Mouse (Mus musculus): Measurements from ENCODE around the gene Cd300lb. TPM values are rescaled to one million over a fixed set of nuclear protein-coding genes. Genes with fewer than 3 reads are reported as not detected.

The Cd300lb gene
- total RNA-seq, 2 experiments from 2014 or later, result 0.33 to 0.37 TPM

- intact Hi-C loops (cut with DNase I), result no loop called here
- no peak for DNase-seq
These were observed 49.6 kb downstream of the Cd300lb start for GRCm38 (mm10) chr11:114884380-114885100.

DNA sequence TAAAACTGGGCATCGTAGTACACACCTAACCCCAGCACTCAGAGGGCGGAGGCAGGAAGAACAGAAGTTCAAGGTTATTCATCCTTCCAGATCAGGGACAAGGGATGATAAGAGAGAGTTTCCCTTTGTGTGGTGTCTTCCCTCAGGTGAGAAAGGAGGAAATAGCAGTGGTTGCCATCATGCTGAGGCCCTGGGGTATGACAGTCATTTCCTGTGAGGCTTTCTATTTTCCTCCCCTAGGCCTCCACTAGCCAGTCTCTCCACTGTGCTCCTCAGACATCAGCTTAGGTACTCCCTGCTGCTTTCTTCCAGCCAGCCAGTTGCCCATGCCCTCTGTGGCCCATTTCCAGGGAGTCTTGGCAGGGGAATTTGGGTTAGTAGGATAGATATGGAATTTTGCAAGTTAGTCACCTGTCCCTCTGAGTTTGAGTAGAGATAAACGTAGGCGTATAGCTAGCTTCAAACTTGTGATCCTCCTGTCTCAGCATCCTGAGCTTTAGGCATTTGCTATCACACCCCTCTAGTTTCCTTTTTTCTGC is 50.9 kb downstream of the Cd300lb start:
- intact Hi-C loops (cut with DNase I), result no loop called here
- no peak for DNase-seq

DNA sequence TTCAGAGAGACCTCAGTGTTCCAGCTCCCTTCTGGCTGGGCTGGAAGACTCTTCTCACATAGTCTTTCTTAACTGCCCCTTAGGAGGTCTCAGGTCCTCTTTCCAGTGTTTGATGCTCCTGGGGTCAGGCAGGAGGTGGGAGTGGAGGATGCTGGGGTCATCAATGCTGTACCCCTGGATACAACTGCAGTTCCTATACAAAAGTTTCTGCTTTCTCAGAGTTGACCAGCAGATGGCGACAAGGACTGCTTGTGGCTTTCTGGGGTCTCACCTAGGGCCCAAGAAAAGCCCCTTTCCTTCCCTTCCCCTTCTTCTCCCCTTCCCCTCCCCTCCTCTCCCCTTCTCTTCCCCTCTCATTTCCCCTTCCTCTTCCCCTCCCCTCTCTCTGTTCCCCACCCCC is 53.6 kb downstream of the Cd300lb start:
- no peak for DNase-seq
- intact Hi-C loops (cut with DNase I), result no loop called here

GRCm38 (mm10) chr11:114880185-114880584 is 54.0 kb downstream of the Cd300lb start:
- intact Hi-C loops (cut with DNase I), result no loop called here
- no peak for DNase-seq

GRCm38 (mm10) chr11:114879666-114880065 is 54.5 kb downstream of the Cd300lb start:
- DNase-seq, result no peak
- intact Hi-C loops (cut with DNase I), result no loop called here

DNA sequence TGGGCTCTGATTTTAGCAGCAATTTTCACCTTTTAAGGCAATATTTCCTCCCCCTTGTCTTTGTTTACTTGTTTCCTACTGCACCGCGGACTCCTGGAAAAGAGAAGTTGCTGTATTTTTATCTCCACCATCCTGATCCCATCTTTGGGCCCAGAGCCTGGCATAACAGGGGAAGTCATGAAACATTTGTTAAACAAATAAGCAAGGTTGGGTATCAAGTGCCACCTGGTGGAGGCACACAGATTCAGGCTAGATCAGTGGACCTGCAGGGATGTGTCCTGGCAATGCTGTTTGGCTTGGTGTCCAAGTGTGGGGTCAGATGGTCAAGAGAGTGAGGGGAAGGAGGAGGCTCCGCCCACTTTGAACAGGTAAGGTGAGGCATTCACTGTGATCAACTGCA is 57.0 kb downstream of the Cd300lb start:
- peak in 1 of 2 experiments; percentile 36 for DNase-seq
- intact Hi-C loops (cut with DNase I), result loop anchor here (1.0 kb wide), 1 partner anchor 64 kb away; no protein-coding TSS in a partner anchor

DNA sequence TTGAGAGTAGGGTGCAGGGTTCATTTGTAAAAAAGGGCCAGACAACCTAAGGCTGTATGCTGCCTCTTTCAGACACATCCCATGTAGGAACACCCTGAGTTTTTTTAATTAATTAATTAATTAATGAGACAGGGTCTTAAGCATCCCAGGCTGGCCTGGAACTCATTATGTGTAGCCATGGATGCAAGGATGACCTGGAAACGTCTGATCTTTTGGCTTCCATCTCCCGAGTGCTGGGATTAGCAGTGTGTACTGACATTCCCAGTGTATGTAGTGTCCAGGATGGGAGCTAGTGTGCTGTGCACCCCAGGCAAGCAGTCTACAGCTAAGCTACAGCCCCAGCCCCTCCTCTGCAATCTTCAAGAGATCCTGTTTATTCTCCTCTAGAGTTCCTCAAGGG is 57.6 kb downstream of the Cd300lb start:
- DNase-seq, result no peak
- intact Hi-C loops (cut with DNase I), result loop anchor here (1.0 kb wide), 1 partner anchor 63 kb away; no protein-coding TSS in a partner anchor

DNA sequence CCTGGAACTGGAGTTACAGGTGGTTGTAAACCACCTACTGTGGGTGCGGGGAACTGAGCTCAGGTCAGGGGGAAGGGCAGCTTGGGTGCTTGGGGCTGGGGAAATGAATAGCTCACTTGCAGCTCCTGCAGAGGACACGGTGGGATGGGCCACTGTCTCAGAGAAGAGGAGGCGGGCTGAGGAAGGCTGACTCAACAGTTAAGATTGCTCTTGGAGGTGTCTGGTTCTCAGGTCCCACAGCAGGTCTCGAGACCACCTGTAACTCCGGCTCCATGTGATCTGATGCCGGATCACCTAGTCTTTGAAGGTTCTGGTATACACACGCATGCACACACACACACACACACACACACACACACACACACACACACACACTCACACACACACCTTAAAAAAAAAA is 58.0 kb downstream of the Cd300lb start:
- DNase-seq, result no peak
- intact Hi-C loops (cut with DNase I), result no loop called here

DNA sequence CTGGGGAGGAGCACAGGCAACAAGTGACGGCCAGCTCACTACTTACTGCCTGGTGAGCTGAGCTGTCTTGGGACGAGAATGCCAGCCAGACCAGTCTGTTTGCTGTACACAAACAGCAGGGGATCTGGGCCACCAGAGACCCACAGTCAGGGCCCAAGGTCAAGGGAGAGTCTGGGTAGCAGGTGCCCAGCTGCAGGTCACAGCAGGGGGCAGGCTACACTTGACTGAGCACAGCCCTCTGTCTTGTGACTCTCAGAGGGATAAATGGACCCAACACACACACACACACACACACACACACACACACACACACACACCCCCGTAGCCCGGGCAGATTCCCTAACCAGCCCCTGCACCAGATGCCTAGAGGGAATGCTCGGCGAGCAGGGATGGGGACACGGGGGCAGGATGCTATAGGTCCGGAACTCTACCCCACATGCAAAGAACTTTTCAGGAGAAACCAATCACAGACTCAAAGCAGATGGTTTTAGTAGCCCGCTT is 58.8 kb downstream of the Cd300lb start:
- intact Hi-C loops (cut with DNase I), result no loop called here
- DNase-seq, result no peak

DNA sequence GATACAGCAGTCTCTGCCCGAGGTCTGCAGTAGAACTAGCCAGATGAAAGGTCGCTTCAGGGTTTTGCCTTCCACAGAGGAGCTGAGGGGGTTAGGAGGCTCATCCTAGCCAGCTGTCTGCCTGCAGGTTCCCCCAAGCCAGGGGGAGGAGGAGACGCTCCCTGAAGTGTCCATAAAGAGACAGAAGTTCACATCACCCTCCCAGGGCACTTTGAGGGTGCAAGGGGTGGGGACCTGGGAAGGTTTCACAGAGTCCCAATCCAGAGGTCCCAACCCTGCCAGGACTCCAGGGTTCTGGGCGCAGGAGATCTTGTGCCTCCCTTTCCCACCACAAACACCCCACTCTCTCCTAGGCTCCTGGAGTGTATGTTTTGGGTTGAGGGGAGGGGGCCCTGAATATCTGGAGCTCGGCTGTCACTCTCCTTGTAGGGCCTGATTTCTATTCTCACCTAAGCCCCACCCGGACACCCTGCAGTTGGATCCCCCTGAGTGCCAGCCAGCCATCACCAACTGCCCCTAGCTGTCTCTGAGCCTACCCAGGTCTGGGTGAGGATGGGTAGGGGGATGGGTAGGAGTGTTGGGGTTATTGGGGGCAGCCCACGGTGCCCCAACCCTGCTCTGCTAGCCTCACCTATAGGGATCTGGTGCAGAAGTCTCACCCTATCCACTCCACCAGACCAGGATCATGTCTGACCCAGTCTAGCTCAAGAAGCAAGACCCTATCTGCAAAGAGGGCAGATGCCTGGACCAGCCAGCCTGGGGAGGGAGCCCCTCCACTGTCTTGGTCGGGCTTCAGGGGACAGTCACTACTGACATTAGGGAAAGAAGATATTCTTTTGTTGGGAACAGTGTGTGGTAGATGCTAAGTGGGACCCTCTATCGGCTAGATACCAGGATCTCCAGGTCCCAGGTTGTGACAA is 59.7 kb downstream of the Cd300lb start:
- intact Hi-C loops (cut with DNase I), result no loop called here
- DNase-seq, result no peak

- no peak for DNase-seq
- intact Hi-C loops (cut with DNase I), result no loop called here
These were observed 61.0 kb downstream of the Cd300lb start for GRCm38 (mm10) chr11:114873022-114873817.

Other genes starting within 250 kb of the Cd300lb start
- under 1 TPM; 0.07 to 0.33 TPM for gene Dnaic2, start 207.0 kb downstream of the Cd300lb start, total RNA-seq (2021)
- gene Kif19a, start 169.0 kb downstream of the Cd300lb start, total RNA-seq (2021), result 1 to 10 TPM; 1.3 TPM
- under 1 TPM in 1 of 2 experiments, not detected in 1; 0.28 TPM for gene Btbd17, start 138.4 kb downstream of the Cd300lb start, total RNA-seq (2021)
- gene Gpr142, start 135.5 kb downstream of the Cd300lb start, total RNA-seq (2021), result not detected
- gene Gprc5c, start 83.2 kb downstream of the Cd300lb start, total RNA-seq (2021), result 10 to 100 TPM; 35.5 to 44.1 TPM
- gene Cd300a, start 44.3 kb downstream of the Cd300lb start, total RNA-seq (2021), result under 1 TPM; 0.36 to 0.37 TPM
- not detected for gene Cd300c, start 34.8 kb upstream of the Cd300lb start, total RNA-seq (2021)
- under 1 TPM; 0.15 to 0.18 TPM for gene Cd300ld, start 55.5 kb upstream of the Cd300lb start, total RNA-seq (2021)
- gene Cd300c2, start 67.5 kb upstream of the Cd300lb start, total RNA-seq (2021), result under 1 TPM in 1 of 2 experiments, not detected in 1; 0.94 TPM
- not detected for gene Cd300ld2, start 81.8 kb upstream of the Cd300lb start, total RNA-seq (2021)
- gene Cd300ld4, start 92.6 kb upstream of the Cd300lb start, total RNA-seq (2021), result under 1 TPM in 1 of 2 experiments, not detected in 1; 0.35 TPM
- gene Cd300ld5, start 103.4 kb upstream of the Cd300lb start, total RNA-seq (2021), result 1 to 10 TPM in 1 of 2 experiments, not detected in 1; 2.4 TPM
- gene Cd300ld3, start 114.0 kb upstream of the Cd300lb start, total RNA-seq (2021), result 1 to 10 TPM; 1.2 to 2.7 TPM
- not detected for gene Cd300e, start 127.8 kb upstream of the Cd300lb start, total RNA-seq (2021)
- under 1 TPM; 0.10 to 0.43 TPM for gene Rab37, start 157.0 kb upstream of the Cd300lb start, total RNA-seq (2021)
- not detected for gene Cd300lf, start 199.6 kb upstream of the Cd300lb start, total RNA-seq (2021)
- 1 to 10 TPM; 2.3 to 3.1 TPM for gene Slc9a3r1, start 229.0 kb upstream of the Cd300lb start, total RNA-seq (2021)